Mouse (Mus musculus) c-Kit-positive CD71-positive TER-119-negative erythroid progenitor cells, embryonic 14.5 days (primary cell): ENCODE results near the gene Ccl24.
"Not testable (repeated sequence)": the region's sequence is repeated elsewhere in the genome, so short reads cannot be mapped to it uniquely, and the experiment has no call there.

Source experiments
- DNase-seq: peaks from one replicate; pipeline ENCODE4 v3.0.0-alpha.2; 2013; ENCODE audit warnings: low read depth

The Ccl24 gene

GRCm38 (mm10) chr5:135573006-135573405 is at the start of gene Ccl24:
Gene Ccl24, minus strand, starts transcription at chr5:135573049.
- DNase-seq, result no peak

GRCm38 (mm10) chr5:135621725-135622124 is 48.9 kb upstream of the Ccl24 start:
- DNase-seq, result no peak

- no peak for DNase-seq
These were observed 47.7 kb upstream of the Ccl24 start for GRCm38 (mm10) chr5:135620526-135620925.

GRCm38 (mm10) chr5:135619741-135620140 is 46.9 kb upstream of the Ccl24 start:
- DNase-seq, result not testable (repeated sequence)

- DNase-seq, result no peak
These were observed 36.9 kb upstream of the Ccl24 start for GRCm38 (mm10) chr5:135609794-135610193.

GRCm38 (mm10) chr5:135607581-135607980 is 34.7 kb upstream of the Ccl24 start:
- DNase-seq, result no peak

GRCm38 (mm10) chr5:135606717-135607116 is 33.9 kb upstream of the Ccl24 start:
- DNase-seq, result not testable (repeated sequence)

GRCm38 (mm10) chr5:135604643-135605042 is 31.8 kb upstream of the Ccl24 start:
- not testable (repeated sequence) for DNase-seq

GRCm38 (mm10) chr5:135589996-135590784 is 17.3 kb upstream of the Ccl24 start:
- no peak for DNase-seq

GRCm38 (mm10) chr5:135587764-135588163 is 14.9 kb upstream of the Ccl24 start:
- DNase-seq, result no peak

GRCm38 (mm10) chr5:135585691-135586090 is 12.8 kb upstream of the Ccl24 start:
- DNase-seq, result no peak

GRCm38 (mm10) chr5:135582330-135582729 is 9.5 kb upstream of the Ccl24 start:
- no peak for DNase-seq

GRCm38 (mm10) chr5:135579331-135579751 is 6.5 kb upstream of the Ccl24 start:
- no peak for DNase-seq

- no peak for DNase-seq
These were observed 3.2 kb upstream of the Ccl24 start for GRCm38 (mm10) chr5:135576055-135576454.

- no peak for DNase-seq
These were observed 4.2 kb downstream of the Ccl24 start for GRCm38 (mm10) chr5:135568698-135569097.

- DNase-seq, result no peak
These were observed 5.1 kb downstream of the Ccl24 start for GRCm38 (mm10) chr5:135567556-135568265.

GRCm38 (mm10) chr5:135563469-135563868 is 9.4 kb downstream of the Ccl24 start, which contains the start of gene Ccl26:
Gene Ccl26, minus strand, starts transcription at chr5:135563569.
- DNase-seq, result no peak

- no peak for DNase-seq
These were observed 15.2 kb downstream of the Ccl24 start for GRCm38 (mm10) chr5:135557671-135558070.

GRCm38 (mm10) chr5:135557051-135557450 is 15.8 kb downstream of the Ccl24 start:
- DNase-seq, result no peak

- no peak for DNase-seq
These were observed 16.6 kb downstream of the Ccl24 start for GRCm38 (mm10) chr5:135556259-135556658.

GRCm38 (mm10) chr5:135551591-135551990 is 21.3 kb downstream of the Ccl24 start:
- no peak for DNase-seq

- no peak for DNase-seq
These were observed 21.9 kb downstream of the Ccl24 start for GRCm38 (mm10) chr5:135550910-135551309.

- DNase-seq, result no peak
These were observed 24.9 kb downstream of the Ccl24 start for GRCm38 (mm10) chr5:135547990-135548389.
